ENCODE assay signal across 9 mouse cellular contexts in the genomic region with DNA sequence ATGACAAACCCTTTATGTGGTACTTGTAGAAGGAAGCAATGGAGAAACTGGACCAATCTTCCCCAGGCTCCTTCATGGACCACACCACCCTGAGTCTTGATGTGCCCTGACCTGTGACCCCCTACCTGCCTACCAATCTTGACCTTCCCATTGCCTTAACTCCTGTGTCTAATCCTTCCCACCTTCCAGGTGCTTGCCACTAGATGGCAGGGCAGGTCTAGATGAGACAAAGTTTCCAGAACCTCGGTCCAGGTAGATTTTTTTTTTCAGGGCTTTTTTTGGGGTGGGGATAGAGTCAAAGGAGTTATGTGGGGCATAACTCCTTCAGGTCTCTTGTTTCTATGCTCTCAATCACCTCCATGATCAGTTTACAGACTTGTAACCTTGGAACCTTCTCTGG. TPM values are rescaled to one million over a fixed set of nuclear protein-coding genes. Genes with fewer than 3 reads are reported as not detected.
DNase-seq lines count a peak whose midpoint lies in the region; ATAC-seq and TF ChIP-seq lines count a peak whose summit lies in the region.
"Had no signal": no experiment of that assay in that cellular context is flagged by ENCODE, and none has a peak within 500 bp of the region (broad histone marks: within the 10 kb centered on the region; RNA-seq: fewer than 3 reads in every experiment).

No protein-coding gene starts in this region.

- DNase-seq in heart, postnatal 10 days: peak; percentile 27 to 63
- no peak for DNase-seq in heart, postnatal 25 days (ENCODE audit: low spot score)
- peak; percentile 48 for DNase-seq in 416B (ENCODE audit: low read depth)
- DNase-seq in Patski (ENCODE audit: low read depth, low spot score): no peak
- DNase-seq in embryo, embryonic 9.5 days (ENCODE audit: extremely low spot score): peak; percentile 28
- DNase-seq in left cerebral cortex, adult 2 months (ENCODE audit: extremely low spot score in 1 of 2, low spot score in 2 of 2): peak; percentile 36 to 49
- DNase-seq in right cerebral cortex, postnatal 10 days (ENCODE audit: low spot score in 2 of 2): peak; percentile 38 to 57

- ATAC-seq in Patski: no peak
- no peak for ATAC-seq in midbrain, embryonic 15.5 days (replicated peaks)

- in situ Hi-C loops in Patski (cut with MboI; ENCODE audit: low pct_unique_long_range_greater_than_20kb): loop anchor here (5.0 to 10.0 kb wide), 2 partner anchors 242 to 494 kb away; no protein-coding TSS in a partner anchor

- TF ChIP-seq CTCF in Patski (IDR thresholded peaks at IDR 0.05): peak; percentile 70
- TF ChIP-seq CTCF in left cerebral cortex, adult 2 months (IDR thresholded peaks at IDR 0.05): peak; percentile 80

- CTCF ChIA-PET in Patski (lab: Charles Lee): no interaction called here

- no peaks in the 10 kb centered on the region for H3K9me3 ChIP-seq in midbrain, embryonic 15.5 days
- H3K9me3 ChIP-seq: neural tube, embryonic 13.5 days had no signal

- H3K4me3 ChIP-seq in left cerebral cortex, adult 2 months: no peak overlapping the region
- H3K4me3 ChIP-seq in midbrain, embryonic 15.5 days: no peak overlapping the region
- H3K4me3 ChIP-seq: neural tube, embryonic 13.5 days had no signal

- no peak overlapping the region for H3K9ac ChIP-seq in midbrain, embryonic 15.5 days
- H3K9ac ChIP-seq: neural tube, embryonic 13.5 days had no signal

- intact Hi-C loops in heart, postnatal 10 days (cut with DNase I): loop anchor here (1.0 to 5.0 kb wide), 2 partner anchors 132 to 238 kb away; no protein-coding TSS in a partner anchor
- intact Hi-C loops in heart, postnatal 25 days (cut with DNase I): loop anchor here (1.0 kb wide), 1 partner anchor 244 kb away; no protein-coding TSS in a partner anchor
- intact Hi-C loops in left cerebral cortex, adult 2 months (cut with DNase I): loop anchor here (1.0 to 5.0 kb wide), 5 partner anchors 77 to 266 kb away; partner anchors contain the start of gene Etv5

- peaks cover 6% of the 10 kb centered on the region for H3K27me3 ChIP-seq in Patski
- H3K27me3 ChIP-seq in midbrain, embryonic 15.5 days (replicated peaks): no peaks in the 10 kb centered on the region
- H3K27me3 ChIP-seq: neural tube, embryonic 13.5 days had no signal

- no peak overlapping the region for H3K4me2 ChIP-seq in midbrain, embryonic 15.5 days
- H3K4me2 ChIP-seq: neural tube, embryonic 13.5 days had no signal

- POLR2A ChIA-PET in Patski (lab: Charles Lee): no interaction called here

- H3K27ac ChIP-seq in left cerebral cortex, adult 2 months: no peak overlapping the region
- H3K27ac ChIP-seq in midbrain, embryonic 15.5 days: no peak overlapping the region
- H3K27ac ChIP-seq: neural tube, embryonic 13.5 days had no signal

- WGBS in midbrain, embryonic 15.5 days: 44% methylated on average over 1 of the region's 1 CpGs

- no peaks in the 10 kb centered on the region for H3K4me1 ChIP-seq in midbrain, embryonic 15.5 days
- H3K4me1 ChIP-seq: neural tube, embryonic 13.5 days had no signal

- no peaks in the 10 kb centered on the region for H3K36me3 ChIP-seq in midbrain, embryonic 15.5 days (replicated peaks)
- H3K36me3 ChIP-seq: neural tube, embryonic 13.5 days had no signal

RNA-seq across cellular contexts. Expression of gene Tra2b, which starts 44.8 kb away (rescaled TPM):
- total RNA-seq in heart, postnatal 10 days (2021): 10 to 100 TPM; 73.8 to 74.8 TPM
- 10 to 100 TPM; 39.9 to 44.1 TPM for total RNA-seq in heart, postnatal 25 days (2021)
- polyA plus RNA-seq in Patski (2021): 108 TPM
- 10 to 100 TPM; 71.8 to 78.4 TPM for total RNA-seq in left cerebral cortex, adult 2 months (2021)
- 258 and 265 TPM in 2 replicates for polyA plus RNA-seq in midbrain, embryonic 15.5 days (2015; fragmentation: Nextera tagmentation; extraction: Ambion mirVana)

Comparison
In these comparisons a context has a peak if more than half of its experiments do, and no peak if none do; other contexts are left out.
1. DNase-seq: peak in heart, postnatal 10 days (2 of 2), 416B (single experiment), embryo, embryonic 9.5 days (single experiment), left cerebral cortex, adult 2 months (2 of 2) and right cerebral cortex, postnatal 10 days (2 of 2); none in heart, postnatal 25 days (single experiment) and Patski (single experiment).